Mouse (Mus musculus) C2C12 (cell line): ENCODE results near the gene Ptrh2. TPM values are rescaled to one million over a fixed set of nuclear protein-coding genes. Genes with fewer than 3 reads are reported as not detected.
A peak's percentile ranks its signal among the peaks of the same experiment; 100 is the strongest.

Experiments used
- H3K27me3 ChIP-seq: one replicate; pipeline ENCODE4 v1.6.1; 2011; ENCODE audit not compliant: control insufficient read depth, insufficient read depth, insufficient read length
- H3K36me3 ChIP-seq: one replicate; pipeline ENCODE4 v1.6.1; 2011; ENCODE audit not compliant: control insufficient read depth, insufficient read depth
- H3K4me3 ChIP-seq: one replicate; pipeline ENCODE4 v1.5.1; 2011; ENCODE audit warnings: mild to moderate bottlenecking, control low read depth; ENCODE audit not compliant: poor library complexity, insufficient read depth, severe bottlenecking
- H3K79me2 ChIP-seq: one replicate; pipeline ENCODE4 v1.6.1; 2011; ENCODE audit not compliant: control insufficient read depth, insufficient read depth
- H3K79me3 ChIP-seq: one replicate; pipeline ENCODE4 v1.6.1; 2011; ENCODE audit warnings: low read depth, control low read depth
- H3ac ChIP-seq: one replicate; pipeline ENCODE3; 2011; ENCODE audit warnings: low read depth; ENCODE audit not compliant: control insufficient read depth, insufficient read length
- CEBPB ChIP-seq: IDR thresholded peaks from one replicate; pipeline ENCODE4 v1.6.1; 2011; ENCODE audit warnings: low read depth, mild to moderate bottlenecking, control low read depth, moderate library complexity
- CTCF ChIP-seq: IDR thresholded peaks from one replicate; pipeline ENCODE4 v1.5.1; 2011; ENCODE audit not compliant: control insufficient read depth, insufficient read depth, insufficient read length
- FOSL1 ChIP-seq: IDR thresholded peaks from one replicate; pipeline ENCODE4 v1.8.0; 2011; ENCODE audit warnings: mild to moderate bottlenecking, low read length; ENCODE audit not compliant: poor library complexity, insufficient read depth, severe bottlenecking
- MAX ChIP-seq: IDR thresholded peaks from one replicate; pipeline ENCODE4 v1.6.1; 2011; ENCODE audit warnings: mild to moderate bottlenecking, control low read depth
- MYOD1 ChIP-seq: IDR thresholded peaks from one replicate; pipeline ENCODE4 v1.6.1; 2011; ENCODE audit warnings: low read depth; ENCODE audit not compliant: control insufficient read depth, insufficient read length
- MYOG ChIP-seq: IDR thresholded peaks from one replicate; pipeline ENCODE4 v1.6.1; 2011; ENCODE audit not compliant: control insufficient read depth, insufficient read length; ENCODE audit errors: extremely low read depth
- USF1 ChIP-seq: IDR thresholded peaks from one replicate; pipeline ENCODE4 v1.6.1; 2011; ENCODE audit warnings: low read depth, mild to moderate bottlenecking, control low read depth, moderate library complexity
- polyA plus RNA-seq: library from polyadenylated mRNA; unstranded; fragments of >200 nt; fragmentation: generic; extraction: Trizol; gene quantifications from one replicate; pipeline ENCODE4 v1.2.1, GENCODE M21; 2012; ENCODE audit warnings: missing spikeins

Gene Ptrh2
- polyA plus RNA-seq, 1 experiment: 23.0 TPM

DNA sequence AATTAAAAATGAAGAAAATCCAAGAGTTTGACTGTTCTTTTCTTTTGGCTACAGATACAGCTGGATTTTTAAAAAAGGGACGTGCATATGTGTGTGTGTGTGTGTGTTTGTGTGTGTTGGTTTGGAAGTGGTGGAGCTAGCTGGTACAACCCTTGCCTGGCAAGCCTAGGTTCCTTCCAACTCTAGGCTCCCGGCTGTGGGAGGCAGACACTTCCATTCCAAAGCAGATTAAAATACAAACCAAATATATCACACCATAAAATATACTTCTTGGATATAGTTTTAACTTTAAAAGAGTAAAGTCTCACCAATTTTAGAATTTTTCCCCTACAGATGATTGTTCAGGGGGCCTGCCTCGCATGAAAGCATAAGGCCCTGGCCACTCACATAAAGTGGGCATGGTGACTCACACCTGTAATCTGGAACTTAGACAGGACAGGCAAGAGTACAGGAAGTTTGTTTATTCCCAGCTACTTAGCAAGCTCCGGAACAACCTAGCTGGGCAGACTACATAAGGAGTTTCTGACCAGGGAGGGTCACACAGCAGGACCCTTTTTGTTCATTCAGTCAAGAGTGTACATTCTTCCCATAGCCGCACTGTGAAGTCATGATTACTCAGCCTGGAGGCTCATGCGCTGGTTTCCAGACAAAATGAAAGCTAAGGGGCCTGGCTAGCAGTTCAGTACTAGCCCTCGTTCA lies 37.5 kb upstream of the Ptrh2 start:
- Histone ChIP-seq H3K79me3 (peaks cover 5% of the 10 kb centered on the region), H3K79me2 (peaks cover 31% of the 10 kb centered on the region), H3K27me3 (no peaks in the 10 kb centered on the region), H3K4me3 (no peak overlapping the region), H3ac (no peak overlapping the region), H3K36me3 (peaks cover 23% of the 10 kb centered on the region)
- TF ChIP-seq FOSL1 (peak; percentile 67), MYOG (no peak), MAX (peak; percentile 59), USF1 (no peak), CEBPB (no peak), MYOD1 (peak; percentile 6), CTCF (no peak)

- peaks cover 35% of the 10 kb centered on the region for H3K79me2 ChIP-seq
These were observed 36.8 kb upstream of the Ptrh2 start for GRCm38 (mm10) chr11:86646885-86647459.

DNA sequence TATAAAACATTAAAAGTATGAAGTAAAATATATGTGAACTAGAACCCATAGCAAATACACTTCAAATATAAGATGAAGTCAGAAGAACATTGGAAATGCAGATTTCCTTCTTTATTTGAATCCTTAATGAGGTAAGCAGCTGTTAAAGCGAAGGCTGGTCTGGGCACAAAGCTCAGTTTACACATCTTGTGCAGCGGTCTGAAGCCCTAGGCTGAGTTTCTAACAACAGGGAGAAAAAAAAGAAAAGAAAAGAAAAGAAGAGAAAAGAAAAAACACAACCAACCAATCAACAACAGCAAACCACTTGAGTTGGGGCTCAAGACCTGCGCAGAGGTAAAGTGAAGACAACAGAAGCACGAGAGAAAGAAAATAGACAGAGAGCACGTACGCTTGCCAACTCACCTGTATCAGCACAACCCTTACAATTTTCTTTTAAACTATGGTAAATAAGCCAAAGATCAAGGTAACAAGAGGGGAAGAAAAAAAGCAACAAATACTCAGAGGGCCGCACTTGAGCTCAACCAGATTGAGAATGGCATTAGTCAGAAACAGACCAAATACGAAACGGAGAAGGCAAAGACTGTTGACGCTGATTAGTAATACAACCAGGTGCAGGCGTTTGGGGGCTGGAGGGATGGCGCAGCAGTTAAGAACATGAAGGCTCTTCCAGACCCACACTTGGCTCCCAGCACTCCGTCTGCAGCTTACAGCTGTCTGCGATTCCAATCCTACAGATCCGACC lies 35.9 kb upstream of the Ptrh2 start:
- Histone ChIP-seq H3K79me3 (peaks cover 5% of the 10 kb centered on the region), H3K27me3 (no peaks in the 10 kb centered on the region), H3K36me3 (peaks cover 14% of the 10 kb centered on the region), H3K79me2 (peaks cover 35% of the 10 kb centered on the region), H3ac (no peak overlapping the region), H3K4me3 (no peak overlapping the region)
- TF ChIP-seq MYOG (no peak), MAX (no peak), CTCF (no peak), USF1 (no peak), MYOD1 (no peak), FOSL1 (no peak)

More at GRCm38 (mm10) chr11:86646885-86647459, 36.8 kb upstream of the Ptrh2 start:
- H3K27me3 ChIP-seq: no peaks in the 10 kb centered on the region
- TF ChIP-seq FOSL1 (no peak), USF1 (peak; percentile 62)
- H3ac ChIP-seq: no peak overlapping the region
- peaks cover 20% of the 10 kb centered on the region for H3K36me3 ChIP-seq
- peaks cover 5% of the 10 kb centered on the region for H3K79me3 ChIP-seq
- H3K4me3 ChIP-seq: no peak overlapping the region

DNA sequence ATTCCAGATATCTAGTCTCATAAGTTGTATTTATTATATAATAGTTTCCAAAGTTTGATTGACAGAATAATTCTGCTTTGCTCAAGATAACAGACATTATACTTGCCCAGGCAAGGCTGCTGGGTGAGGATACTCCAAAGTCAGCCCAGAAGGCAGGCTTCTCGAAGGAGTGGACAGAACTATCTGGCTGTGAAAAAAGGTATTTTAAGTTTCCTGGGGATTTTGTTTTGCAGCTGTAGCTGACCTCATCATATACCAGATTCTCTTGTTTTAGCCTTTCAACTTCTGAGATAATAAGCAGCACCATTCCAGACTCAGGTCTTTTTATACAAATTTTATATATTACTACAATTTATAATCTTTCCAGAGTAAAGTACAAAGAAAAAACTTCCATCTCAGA lies 34.2 kb upstream of the Ptrh2 start:
- Histone ChIP-seq H3K36me3 (peaks cover 9% of the 10 kb centered on the region), H3K79me3 (peaks cover 5% of the 10 kb centered on the region), H3K4me3 (no peak overlapping the region), H3ac (no peak overlapping the region), H3K27me3 (no peaks in the 10 kb centered on the region), H3K79me2 (peaks cover 44% of the 10 kb centered on the region)
- TF ChIP-seq FOSL1 (no peak), MYOD1 (no peak), CEBPB (no peak), MYOG (no peak), CTCF (no peak), USF1 (no peak), MAX (no peak)

- H3ac ChIP-seq: peak overlapping the region; percentile 22
- H3K27me3 ChIP-seq: no peaks in the 10 kb centered on the region
- H3K79me3 ChIP-seq: peaks cover 7% of the 10 kb centered on the region
- TF ChIP-seq MAX: peak; percentile 38
- no peak for TF ChIP-seq FOSL1
- no peak for TF ChIP-seq CTCF
- TF ChIP-seq CEBPB: no peak
- TF ChIP-seq MYOD1: peak; percentile 27
- TF ChIP-seq MYOG: no peak
- TF ChIP-seq USF1: no peak
- peaks cover 9% of the 10 kb centered on the region for H3K36me3 ChIP-seq
- no peak overlapping the region for H3K4me3 ChIP-seq
- peaks cover 48% of the 10 kb centered on the region for H3K79me2 ChIP-seq
These were observed 33.1 kb upstream of the Ptrh2 start for GRCm38 (mm10) chr11:86650676-86651075.

DNA sequence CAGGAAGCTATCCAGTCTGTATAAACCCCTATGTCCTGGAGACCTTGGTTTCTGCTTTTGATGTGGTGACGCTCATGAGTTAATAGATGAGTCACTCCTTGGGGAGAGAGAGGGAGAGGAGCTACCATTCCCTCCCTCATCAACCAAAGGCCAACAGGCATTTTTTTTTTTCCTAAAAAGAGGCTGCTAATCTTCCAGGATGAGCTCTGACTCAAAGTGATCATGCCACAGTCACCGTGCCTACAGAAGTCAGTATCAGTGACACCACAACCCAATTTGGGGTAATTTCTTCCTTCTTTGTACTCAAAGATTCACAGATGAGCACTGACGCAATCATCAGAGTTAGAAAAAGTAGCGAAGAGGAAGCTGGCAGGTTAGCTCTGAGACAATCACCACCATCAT lies 31.2 kb upstream of the Ptrh2 start:
- Histone ChIP-seq H3ac (peak overlapping the region; percentile 19), H3K4me3 (no peak overlapping the region), H3K79me2 (peaks cover 46% of the 10 kb centered on the region), H3K36me3 (peaks cover 15% of the 10 kb centered on the region), H3K27me3 (no peaks in the 10 kb centered on the region), H3K79me3 (peaks cover 7% of the 10 kb centered on the region)
- TF ChIP-seq MYOD1: peak; percentile 7
- TF ChIP-seq MYOG: no peak
- TF ChIP-seq CEBPB: peak; percentile 91
- peak; percentile 98 for TF ChIP-seq FOSL1
- no peak for TF ChIP-seq MAX
- TF ChIP-seq USF1: no peak
- no peak for TF ChIP-seq CTCF
